22 mouse cellular contexts compared by ENCODE assay signal in genomic region chr16:75496568-75496967, GRCm38 (mm10).
DNase-seq lines count a peak whose midpoint lies in the region; ATAC-seq and TF ChIP-seq lines count a peak whose summit lies in the region.
"Had no signal": no experiment of that assay in that cellular context is flagged by ENCODE, and none has a peak within 500 bp of the region (broad histone marks: within the 10 kb centered on the region; RNA-seq: fewer than 3 reads in every experiment).

No protein-coding gene starts in this region.

- no peak overlapping the region for H3K27ac ChIP-seq in embryonic facial prominence, embryonic 14.5 days (replicated peaks; ENCODE audit: low read depth, low read length)
- no peak overlapping the region for H3K27ac ChIP-seq in embryonic facial prominence, embryonic 10.5 days (replicated peaks)
- H3K27ac ChIP-seq in heart, adult 2 months, result no peak overlapping the region
- no peak overlapping the region for H3K27ac ChIP-seq in embryonic facial prominence, embryonic 15.5 days (replicated peaks)

- H3K27me3 ChIP-seq in embryonic facial prominence, embryonic 14.5 days (replicated peaks; ENCODE audit: control insufficient read depth, insufficient read depth, low read length), result no peaks in the 10 kb centered on the region
- no peaks in the 10 kb centered on the region for H3K27me3 ChIP-seq in embryonic facial prominence, embryonic 10.5 days (replicated peaks; ENCODE audit: low read depth, poor library complexity, severe bottlenecking)
- no peaks in the 10 kb centered on the region for H3K27me3 ChIP-seq in heart, adult 2 months (ENCODE audit: control insufficient read depth, insufficient read depth, low read length)
- no peaks in the 10 kb centered on the region for H3K27me3 ChIP-seq in embryonic facial prominence, embryonic 15.5 days
- H3K27me3 ChIP-seq: CH12.LX, Patski had no signal

- intact Hi-C loops in heart, adult 2 months (cut with DNase I), result no loop called here

- DNase-seq in embryonic facial prominence, embryonic 14.5 days (ENCODE audit: low spot score), result no peak
- no peak for DNase-seq in embryonic facial prominence, embryonic 10.5 days (ENCODE audit: low spot score)
- peak; percentile 12 for DNase-seq in heart, adult 11 months
- no peak for DNase-seq in heart, adult 2 months
- DNase-seq in Muller cell, postnatal 12 days (ENCODE audit: inconsistent ontology term), result no peak
- DNase-seq: adrenal gland, adult 2 months; adrenal gland, adult 8-10 months; adrenal gland, postnatal 10 days; adrenal gland, postnatal 14 days; adrenal gland, postnatal 25 days; adrenal gland, postnatal 36 days; B cell, adult 2 months; cerebellum, adult 11 months; cerebellum, adult 11-12 months; cerebellum, adult 18-20 months; cerebellum, adult 2 months had no signal

- no peaks in the 10 kb centered on the region for H3K4me1 ChIP-seq in embryonic facial prominence, embryonic 14.5 days (ENCODE audit: control insufficient read depth, insufficient read depth, low read length)
- H3K4me1 ChIP-seq in embryonic facial prominence, embryonic 10.5 days, result no peaks in the 10 kb centered on the region
- no peaks in the 10 kb centered on the region for H3K4me1 ChIP-seq in heart, adult 2 months (ENCODE audit: control insufficient read depth, insufficient read depth, low read length)
- no peaks in the 10 kb centered on the region for H3K4me1 ChIP-seq in embryonic facial prominence, embryonic 15.5 days

- no peak overlapping the region for H3K4me3 ChIP-seq in embryonic facial prominence, embryonic 14.5 days (ENCODE audit: low read depth, low read length)
- no peak overlapping the region for H3K4me3 ChIP-seq in embryonic facial prominence, embryonic 10.5 days
- H3K4me3 ChIP-seq in heart, adult 2 months, result no peak overlapping the region
- H3K4me3 ChIP-seq in embryonic facial prominence, embryonic 15.5 days (replicated peaks), result no peak overlapping the region

- TF ChIP-seq POLR2A in heart, adult 2 months (IDR thresholded peaks at IDR 0.05; ENCODE audit: insufficient read depth, low read depth, low read length), result no peak

- H3K4me2 ChIP-seq in embryonic facial prominence, embryonic 14.5 days (ENCODE audit: low read depth, low read length), result no peak overlapping the region
- H3K4me2 ChIP-seq in embryonic facial prominence, embryonic 15.5 days (replicated peaks), result no peak overlapping the region

- peak; percentile 63; the same call in 1 of the 2 replicates for ATAC-seq in embryonic facial prominence, embryonic 14.5 days (ENCODE audit: low read depth)
- peak; percentile 54; the same call in 1 of the 2 replicates for ATAC-seq in embryonic facial prominence, embryonic 15.5 days (ENCODE audit: insufficient number of reproducible peaks, low FRiP score, low TSS enrichment, low read depth)
- ATAC-seq: activated CD4-positive, CD25-positive, alpha-beta regulatory T cell, adult 4 months; CD4-positive, CD25-positive, alpha-beta regulatory T cell, adult 4 months; Patski had no signal

- WGBS in embryonic facial prominence, embryonic 14.5 days, result 90% methylated on average over 4 of the region's 4 CpGs
- WGBS in embryonic facial prominence, embryonic 10.5 days, result 92% methylated on average over 4 of the region's 4 CpGs
- 82% methylated on average over 4 of the region's 4 CpGs for WGBS in heart, adult 2 months
- WGBS in embryonic facial prominence, embryonic 15.5 days, result 80% methylated on average over 4 of the region's 4 CpGs

- no peak for TF ChIP-seq EP300 in heart, adult 2 months (IDR thresholded peaks at IDR 0.05; ENCODE audit: insufficient read depth, low read depth, low read length)

- no peaks in the 10 kb centered on the region for H3K36me3 ChIP-seq in embryonic facial prominence, embryonic 14.5 days (ENCODE audit: control insufficient read depth, insufficient read depth, low read length)
- H3K36me3 ChIP-seq in embryonic facial prominence, embryonic 10.5 days (replicated peaks), result no peaks in the 10 kb centered on the region
- no peaks in the 10 kb centered on the region for H3K36me3 ChIP-seq in heart, adult 2 months (ENCODE audit: control insufficient read depth, insufficient read depth, low read length)
- no peaks in the 10 kb centered on the region for H3K36me3 ChIP-seq in embryonic facial prominence, embryonic 15.5 days
- H3K36me3 ChIP-seq: G1E had no signal

- TF ChIP-seq CTCF in heart, adult 2 months (IDR thresholded peaks at IDR 0.05), result no peak

- H3K79me2 ChIP-seq in heart, adult 2 months (replicated peaks; ENCODE audit: control insufficient read depth, insufficient read depth, low read length), result no peaks in the 10 kb centered on the region

- no peaks in the 10 kb centered on the region for H3K9me3 ChIP-seq in embryonic facial prominence, embryonic 14.5 days (ENCODE audit: control insufficient read depth, low read length)
- no peaks in the 10 kb centered on the region for H3K9me3 ChIP-seq in embryonic facial prominence, embryonic 10.5 days
- no peaks in the 10 kb centered on the region for H3K9me3 ChIP-seq in embryonic facial prominence, embryonic 15.5 days (replicated peaks)
- H3K9me3 ChIP-seq: G1E had no signal

- no peak overlapping the region for H3K9ac ChIP-seq in embryonic facial prominence, embryonic 14.5 days (ENCODE audit: low read depth, low read length)
- H3K9ac ChIP-seq in heart, adult 2 months (ENCODE audit: low read depth, low read length), result no peak overlapping the region
- no peak overlapping the region for H3K9ac ChIP-seq in embryonic facial prominence, embryonic 15.5 days
